Mouse (Mus musculus) heart, postnatal 25 days (tissue): ENCODE measurements around the gene Meis2. TPM values are rescaled to one million over a fixed set of nuclear protein-coding genes. Genes with fewer than 3 reads are reported as not detected.

ENCODE experiments used
- DNase-seq: peaks from one replicate; pipeline ENCODE4 v3.0.0; 2022; ENCODE audit warnings: low spot score
- intact Hi-C: fragments of 180-260 bp; cut with DNase I; formaldehyde crosslinking; loops from one replicate; pipeline ENCODE4 v1.15.1; 2025
- total RNA-seq, 2 experiments: library from RNA; stranded (reverse); gene quantifications; 2 replicates each; pipeline ENCODE4 v1.2.3; 2021

Meis2 gene
- total RNA-seq, 2 experiments from 2014 or later, result 22.3 to 23.0 TPM

GRCm38 (mm10) chr2:116055686-116056620, 9.7 kb downstream of the Meis2 start:
- intact Hi-C loops, result no loop called here
- DNase-seq, result no peak

DNA sequence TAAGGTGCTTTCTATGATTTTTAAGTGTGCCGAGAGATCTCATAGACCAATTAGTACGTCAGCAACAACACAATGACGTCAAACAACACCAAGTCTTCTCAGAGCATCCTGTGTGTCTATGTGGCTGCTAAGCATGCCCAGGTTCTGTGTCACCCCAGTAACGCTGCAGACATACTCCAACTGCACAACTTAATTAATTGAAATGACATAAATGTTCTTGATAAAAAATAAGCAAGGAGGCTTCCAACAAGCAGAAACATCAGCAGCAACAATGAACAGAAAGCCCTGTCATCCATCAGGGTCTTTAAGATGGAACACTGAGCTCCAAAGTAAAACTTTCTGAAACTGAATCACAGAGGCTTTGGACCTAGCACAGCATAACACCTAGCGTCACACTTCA, 11.7 kb downstream of the Meis2 start:
- intact Hi-C loops, result no loop called here
- no peak for DNase-seq

GRCm38 (mm10) chr2:116052688-116053421, 12.8 kb downstream of the Meis2 start:
- intact Hi-C loops, result no loop called here
- no peak for DNase-seq

GRCm38 (mm10) chr2:116051906-116052614, 13.6 kb downstream of the Meis2 start:
- intact Hi-C loops, result no loop called here
- no peak for DNase-seq

- intact Hi-C loops, result loop anchor here (2.0 to 5.0 kb wide), 2 partner anchors 13 to 112 kb away; no protein-coding TSS in a partner anchor
- DNase-seq, result peak; percentile 8
Measured at GRCm38 (mm10) chr2:116049710-116050109, 15.9 kb downstream of the Meis2 start.

DNA sequence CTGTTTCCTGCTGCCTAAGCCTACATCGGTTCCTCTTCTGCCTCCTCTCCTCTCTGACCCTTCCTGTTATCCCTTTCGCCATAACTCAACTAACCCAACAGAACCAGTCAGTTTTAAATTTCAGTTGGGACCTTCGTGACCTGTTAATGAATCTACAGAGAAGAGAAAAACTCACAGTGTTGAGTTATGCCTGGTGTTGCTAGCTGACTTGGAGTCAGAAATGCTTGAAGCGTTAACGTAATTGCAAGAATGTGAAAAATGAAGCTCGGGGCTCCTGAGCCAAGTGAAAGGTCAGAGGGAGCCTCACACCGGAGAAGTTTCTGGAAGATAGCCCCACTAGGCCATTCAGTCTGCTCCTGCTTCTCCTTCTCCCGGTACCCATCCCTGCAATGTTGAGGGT, 18.3 kb downstream of the Meis2 start:
- intact Hi-C loops, result loop anchor here (5.0 kb wide), 1 partner anchor 110 kb away; no protein-coding TSS in a partner anchor
- peak; percentile 5 for DNase-seq

DNA sequence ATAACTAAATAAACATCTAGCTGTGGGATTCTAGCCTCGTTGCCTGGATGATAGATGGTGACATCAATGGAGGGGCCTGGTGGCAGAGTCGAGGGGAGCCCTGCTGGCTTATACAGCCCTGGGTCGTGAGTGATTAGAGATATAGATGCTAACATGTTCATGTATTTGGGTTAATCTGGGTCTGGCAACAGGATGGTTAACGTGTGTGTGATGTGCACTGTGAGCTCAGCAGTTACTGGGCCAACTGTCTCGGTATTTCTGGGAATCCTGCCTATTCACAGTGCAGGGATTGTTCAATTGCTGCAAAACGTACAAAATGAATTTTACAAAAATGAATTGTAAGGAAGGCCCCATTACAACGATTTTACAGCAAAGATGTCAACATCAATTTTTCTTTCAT, 20.6 kb downstream of the Meis2 start:
- DNase-seq, result no peak
- intact Hi-C loops, result loop anchor here (5.0 kb wide), 1 partner anchor 108 kb away; no protein-coding TSS in a partner anchor

DNA sequence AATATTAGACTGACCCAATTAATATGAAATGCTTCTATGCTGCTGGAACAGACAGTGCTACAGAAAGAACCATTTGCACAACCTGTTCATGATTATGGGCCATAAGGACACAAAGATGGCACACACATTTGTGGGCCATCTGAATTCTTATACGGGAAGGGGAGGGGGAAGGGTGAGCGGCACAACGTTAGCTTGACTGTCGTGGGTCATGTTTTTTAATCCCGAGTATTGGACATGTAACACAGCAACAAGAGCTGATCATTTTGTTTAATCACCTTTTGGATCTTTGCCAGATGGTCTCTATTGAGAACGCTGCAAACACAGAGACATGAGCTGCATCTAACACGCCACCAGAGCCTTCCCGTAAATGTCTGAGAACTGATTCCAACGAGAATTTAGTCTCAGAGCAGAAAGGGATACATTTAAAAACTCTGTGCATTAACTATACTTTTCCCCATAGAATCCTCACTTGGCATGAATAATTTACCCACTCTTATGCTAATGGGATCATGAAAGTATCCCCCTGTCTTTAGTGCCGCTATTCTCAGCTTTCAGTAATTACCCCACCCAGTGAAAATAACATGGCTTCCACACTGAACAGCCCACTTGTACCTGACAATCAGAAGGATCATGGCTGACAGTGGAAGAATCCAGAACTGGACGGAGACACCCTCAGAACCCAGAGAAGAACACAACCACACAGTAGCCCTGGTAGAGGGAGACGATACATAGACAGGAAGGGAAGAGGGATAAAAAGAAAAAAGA, 22.5 kb downstream of the Meis2 start:
- DNase-seq, result no peak
- intact Hi-C loops, result no loop called here

DNA sequence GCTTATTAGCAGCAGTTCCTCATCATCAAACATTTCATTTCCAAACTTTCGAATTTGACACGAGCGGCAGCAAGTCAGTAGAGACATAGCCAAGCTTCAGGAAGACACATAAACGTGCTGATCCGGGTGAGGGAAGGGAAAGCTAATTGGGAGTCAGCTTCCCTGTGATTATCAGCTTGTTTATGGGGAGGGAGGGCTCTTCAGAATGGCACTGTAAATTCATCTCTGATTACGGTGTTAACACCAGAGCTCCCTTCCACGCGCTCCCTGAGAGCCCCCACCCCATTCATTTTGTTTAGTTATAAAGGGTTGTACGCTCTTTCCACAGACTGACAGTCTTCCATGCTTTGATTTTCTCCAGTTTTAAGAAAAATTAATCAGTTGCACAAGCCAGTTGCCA, 23.2 kb downstream of the Meis2 start:
- intact Hi-C loops, result no loop called here

GRCm38 (mm10) chr2:116041683-116042262, 23.9 kb downstream of the Meis2 start:
- intact Hi-C loops, result no loop called here
- no peak for DNase-seq

More for the DNA sequence above, 23.2 kb downstream of the Meis2 start:
- DNase-seq, result no peak

DNA sequence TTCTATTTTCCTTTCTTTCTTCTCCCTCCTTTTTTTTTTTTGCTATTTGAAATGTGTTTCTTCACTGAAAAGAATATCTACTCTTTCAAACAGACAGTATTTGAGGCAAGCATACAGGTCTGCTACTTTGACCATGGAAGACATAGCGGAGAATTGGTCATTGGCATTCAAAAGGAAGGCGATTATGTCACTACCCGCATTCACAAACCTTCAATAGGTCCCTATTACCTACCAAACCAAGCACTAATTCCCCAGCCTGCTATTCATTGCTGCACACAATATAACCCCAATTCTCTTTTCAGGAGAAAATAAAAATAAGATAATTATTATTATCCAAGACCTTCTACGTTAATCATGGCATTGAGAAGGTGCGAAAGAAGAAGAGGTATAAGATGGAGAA, 30.3 kb downstream of the Meis2 start:
- intact Hi-C loops, result no loop called here
- DNase-seq, result no peak

GRCm38 (mm10) chr2:116028127-116028526, 37.5 kb downstream of the Meis2 start:
- intact Hi-C loops, result no loop called here
- DNase-seq, result no peak

DNA sequence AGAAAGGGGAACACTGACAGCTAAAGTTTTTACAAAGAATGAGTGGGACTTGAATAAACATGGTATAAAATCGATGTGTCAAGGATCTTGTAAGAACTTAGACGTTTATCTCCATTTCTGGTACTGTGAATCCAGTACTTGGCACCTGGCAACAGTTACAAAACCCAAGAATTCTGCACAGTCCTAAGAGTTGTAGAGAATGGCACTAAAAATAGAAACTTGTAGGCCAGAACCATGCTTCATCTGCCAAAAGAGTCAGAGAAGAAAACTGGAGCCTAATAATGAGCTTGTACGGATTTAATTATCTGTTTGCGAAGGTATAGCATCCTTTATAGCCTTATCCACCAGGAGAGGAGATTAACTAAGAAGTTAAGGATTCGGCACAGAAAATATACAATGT, 42.8 kb downstream of the Meis2 start:
- intact Hi-C loops, result no loop called here
- DNase-seq, result no peak

- intact Hi-C loops, result no loop called here
- DNase-seq, result no peak
Measured at GRCm38 (mm10) chr2:116021931-116022330, 43.7 kb downstream of the Meis2 start.

- intact Hi-C loops, result no loop called here
- no peak for DNase-seq
Measured at GRCm38 (mm10) chr2:116021046-116021445, 44.6 kb downstream of the Meis2 start.

- DNase-seq, result no peak
- intact Hi-C loops, result no loop called here
Measured at GRCm38 (mm10) chr2:116020451-116020951, 45.1 kb downstream of the Meis2 start.

- DNase-seq, result no peak
- intact Hi-C loops, result no loop called here
Measured at GRCm38 (mm10) chr2:116019959-116020358, 45.7 kb downstream of the Meis2 start.

DNA sequence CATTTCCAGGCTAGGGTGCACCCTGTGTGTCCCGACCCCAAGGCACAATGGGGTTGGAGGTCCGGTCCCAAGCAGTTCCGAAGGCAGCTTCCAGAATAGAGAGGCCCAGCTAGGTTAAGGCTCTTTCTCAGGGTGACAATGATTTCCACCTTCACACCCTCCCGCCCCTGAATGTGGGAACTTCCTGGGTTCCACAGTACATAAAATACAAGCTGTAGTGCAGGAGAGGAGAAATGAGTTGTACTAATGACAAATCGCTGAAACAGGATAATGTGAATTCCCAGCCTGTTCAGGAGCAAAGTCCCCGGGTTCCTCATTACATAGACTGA, 46.2 kb downstream of the Meis2 start:
- intact Hi-C loops, result no loop called here
- no peak for DNase-seq

DNA sequence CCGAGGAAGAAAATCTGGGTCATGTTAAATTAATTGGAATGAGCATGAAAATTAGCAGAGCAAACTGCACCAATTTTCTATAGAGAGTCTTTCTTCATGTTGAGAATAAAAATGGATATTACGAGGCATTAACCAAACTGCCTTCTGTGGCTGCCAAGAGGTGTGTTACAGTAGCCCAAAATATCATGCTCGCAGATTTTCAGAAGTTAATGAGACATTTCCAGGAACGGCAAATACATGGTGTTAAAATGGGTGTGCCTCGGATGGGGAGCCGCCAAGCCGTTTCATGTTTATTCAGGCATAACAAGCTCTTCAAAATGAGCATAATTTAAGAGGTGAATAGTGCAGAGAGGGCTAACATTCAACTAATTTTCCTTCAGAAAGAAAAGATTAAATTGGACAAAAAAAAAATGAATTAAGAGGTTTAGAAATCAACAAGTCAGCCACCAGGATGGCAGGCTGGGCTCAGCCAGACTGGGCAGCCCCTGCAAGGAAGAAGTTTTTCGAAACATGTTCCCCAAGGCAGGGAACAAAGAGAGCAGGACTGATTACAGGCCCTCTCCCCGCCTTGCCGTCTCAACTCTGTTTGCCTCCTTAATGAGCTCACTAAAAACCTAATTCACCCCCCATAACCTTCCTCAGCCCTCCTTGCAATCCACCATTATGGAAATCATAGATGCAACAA, 46.7 kb downstream of the Meis2 start:
- no peak for DNase-seq
- intact Hi-C loops, result no loop called here
